Mouse (Mus musculus): Measurements from ENCODE around the gene Gpr65.

DNA sequence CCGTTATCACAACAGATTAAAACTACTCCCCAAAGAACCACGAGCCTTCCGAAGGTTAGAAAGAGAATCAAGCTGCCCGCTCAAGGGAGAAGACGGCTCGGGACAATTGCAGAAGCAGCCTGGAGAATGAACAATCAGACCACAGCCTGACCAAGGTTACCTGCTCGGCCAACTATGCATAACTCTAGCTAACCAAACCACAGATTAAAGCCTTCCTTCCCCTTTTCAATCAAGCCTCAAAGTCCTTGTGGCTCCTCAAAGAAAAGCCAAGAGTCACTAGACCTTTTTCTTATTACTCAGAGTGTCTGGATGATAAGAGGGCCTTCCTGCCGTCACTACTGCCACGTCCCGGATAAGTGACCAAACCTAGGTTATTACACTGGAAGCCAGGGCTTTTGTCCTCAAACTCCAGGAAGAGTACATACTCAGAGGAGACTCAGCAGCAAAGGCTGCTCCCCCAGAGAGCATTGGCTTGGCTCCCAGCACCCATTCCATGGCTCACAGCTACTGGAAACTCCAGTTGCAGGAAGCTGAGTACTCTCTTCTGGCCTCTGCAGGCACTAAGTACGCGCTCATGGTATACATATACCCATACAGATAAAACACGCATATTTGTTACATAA, 13.0 kb upstream of the Gpr65 start:
- no peak for TF ChIP-seq EP300 (IDR thresholded peaks at IDR 0.05; ENCODE audit: low read depth)
- no peak for TF ChIP-seq CTCF (IDR thresholded peaks at IDR 0.05; ENCODE audit: low read depth)

Measured in liver, embryonic 14.5 days (tissue).